Mouse (Mus musculus) layer of hippocampus, adult 18-20 months (tissue): Measurements from ENCODE around the gene Thap4. TPM values are rescaled to one million over a fixed set of nuclear protein-coding genes. Genes with fewer than 3 reads are reported as not detected.
"Not testable (repeated sequence)": the region's sequence is repeated elsewhere in the genome, so short reads cannot be mapped to it uniquely, and the experiment has no call there.

ENCODE experiments used
- DNase-seq, 2 experiments: peaks; one replicate each; pipeline ENCODE4 v3.0.0; 2022; ENCODE audit warnings: low spot score in 2 of 2
- long read RNA-seq: library from polyadenylated mRNA; stranded (forward); transcript quantifications from one replicate; pipeline ENCODE4 v2.0.0, GENCODE M21; 2021
- total RNA-seq, 2 experiments: library from RNA; stranded (reverse); gene quantifications; 2 replicates each; pipeline ENCODE4 v1.2.3; 2021

Gene Thap4
- total RNA-seq, result 10 to 100 TPM; 35.7 to 37.6 TPM
- long read RNA-seq, full-length matches to known transcripts, result 13 of 17 reads
- long read RNA-seq, partial matches to known transcripts, result 3 of 17 reads
- long read RNA-seq, other reads (novel, unspliced or antisense), result 1 of 17 reads

- peak; percentile 91 to 95 for DNase-seq
Measured at GRCm38 (mm10) chr1:93754573-93755290, at the start of gene Thap4. Gene Thap4 (minus strand): TSS chr1:93754864.

- DNase-seq, result peak; percentile 99 to 100
Measured at GRCm38 (mm10) chr1:93803556-93804507, 49.2 kb upstream of the Thap4 start, which contains the start of gene Ing5. Gene Ing5 (plus strand): TSS chr1:93803965.

GRCm38 (mm10) chr1:93802771-93803170 lies 48.1 kb upstream of the Thap4 start:
- no peak for DNase-seq

GRCm38 (mm10) chr1:93801741-93802238 lies 47.1 kb upstream of the Thap4 start, which contains the start of gene Dtymk:
Gene Dtymk (minus strand): TSS chr1:93801934.
- DNase-seq, result peak; percentile 93 to 95

GRCm38 (mm10) chr1:93800670-93801503 lies 46.2 kb upstream of the Thap4 start:
- no peak for DNase-seq

- DNase-seq, result no peak
Measured at GRCm38 (mm10) chr1:93795886-93796285, 41.2 kb upstream of the Thap4 start.

- DNase-seq, result no peak
Measured at GRCm38 (mm10) chr1:93794526-93794925, 39.9 kb upstream of the Thap4 start.

- DNase-seq, result no peak
Measured at GRCm38 (mm10) chr1:93786912-93787311, 32.2 kb upstream of the Thap4 start.

GRCm38 (mm10) chr1:93776686-93777085 lies 22.0 kb upstream of the Thap4 start:
- no peak for DNase-seq

GRCm38 (mm10) chr1:93769901-93770300 lies 15.2 kb upstream of the Thap4 start:
- no peak for DNase-seq

GRCm38 (mm10) chr1:93767600-93767999 lies 12.9 kb upstream of the Thap4 start:
- no peak for DNase-seq

GRCm38 (mm10) chr1:93764871-93765591 lies 10.4 kb upstream of the Thap4 start:
- DNase-seq, result no peak

- not testable (repeated sequence) for DNase-seq
Measured at GRCm38 (mm10) chr1:93763531-93763930, 8.9 kb upstream of the Thap4 start.

- DNase-seq, result no peak
Measured at GRCm38 (mm10) chr1:93760076-93760475, 5.4 kb upstream of the Thap4 start.

- no peak for DNase-seq
Measured at GRCm38 (mm10) chr1:93756154-93756553, 1.5 kb upstream of the Thap4 start.

- no peak for DNase-seq
Measured at GRCm38 (mm10) chr1:93755618-93756017, 954 bp upstream of the Thap4 start.

- no peak for DNase-seq
Measured at GRCm38 (mm10) chr1:93755291-93755610, 587 bp upstream of the Thap4 start.

- DNase-seq, result peak; percentile 9 to 31
Measured at GRCm38 (mm10) chr1:93753911-93754572, 622 bp downstream of the Thap4 start.

GRCm38 (mm10) chr1:93751290-93751689 lies 3.4 kb downstream of the Thap4 start, which contains the start of gene Atg4b:
Gene Atg4b (plus strand): TSS chr1:93751500.
- no peak for DNase-seq
